Mouse (Mus musculus): Measurements from ENCODE around the gene Crisp4.

GRCm38 (mm10) chr1:18181167-18181566 lies 35.5 kb upstream of the Crisp4 start:
- no peak for TF ChIP-seq CTCF (IDR thresholded peaks at IDR 0.05; ENCODE audit: low read depth)
- TF ChIP-seq EP300 (IDR thresholded peaks at IDR 0.05; ENCODE audit: low read depth), result no peak
